Mouse (Mus musculus) ovary, postnatal 14 days (tissue): ENCODE results near the gene Cacna1h.
A peak's percentile ranks its signal among the peaks of the same experiment; 100 is the strongest.

Experiments used
- DNase-seq: peaks from one replicate; pipeline ENCODE4 v3.0.0; 2022; ENCODE audit warnings: low spot score

Cacna1h gene

GRCm38 (mm10) chr17:25433617-25434606, at the start of gene Cacna1h:
Gene Cacna1h, minus strand, starts transcription at chr17:25433783.
- peak; percentile 67 for DNase-seq

GRCm38 (mm10) chr17:25482092-25482491, 48.5 kb upstream of the Cacna1h start:
- no peak for DNase-seq

- no peak for DNase-seq
These were observed 47.2 kb upstream of the Cacna1h start for GRCm38 (mm10) chr17:25480820-25481219.

GRCm38 (mm10) chr17:25480152-25480551, 46.6 kb upstream of the Cacna1h start:
- DNase-seq: no peak

- DNase-seq: peak; percentile 59
These were observed 42.6 kb upstream of the Cacna1h start for GRCm38 (mm10) chr17:25475946-25476744.

GRCm38 (mm10) chr17:25474330-25475077, 40.9 kb upstream of the Cacna1h start:
- DNase-seq: peak; percentile 55

GRCm38 (mm10) chr17:25472044-25472443, 38.5 kb upstream of the Cacna1h start:
- DNase-seq: no peak

- no peak for DNase-seq
These were observed 37.8 kb upstream of the Cacna1h start for GRCm38 (mm10) chr17:25471418-25471817.

GRCm38 (mm10) chr17:25469798-25470197, 36.2 kb upstream of the Cacna1h start:
- DNase-seq: peak; percentile 69

- no peak for DNase-seq
These were observed 34.7 kb upstream of the Cacna1h start for GRCm38 (mm10) chr17:25468301-25468700.

GRCm38 (mm10) chr17:25467781-25468180, 34.2 kb upstream of the Cacna1h start:
- DNase-seq: no peak

GRCm38 (mm10) chr17:25466257-25466656, 32.7 kb upstream of the Cacna1h start:
- no peak for DNase-seq

- DNase-seq: no peak
These were observed 30.5 kb upstream of the Cacna1h start for GRCm38 (mm10) chr17:25464091-25464490.

- DNase-seq: no peak
These were observed 29.9 kb upstream of the Cacna1h start for GRCm38 (mm10) chr17:25463326-25463945.

- DNase-seq: no peak
These were observed 28.8 kb upstream of the Cacna1h start for GRCm38 (mm10) chr17:25462236-25462875.

GRCm38 (mm10) chr17:25456540-25456939, 23.0 kb upstream of the Cacna1h start:
- DNase-seq: no peak

- no peak for DNase-seq
These were observed 20.7 kb upstream of the Cacna1h start, which contains the start of gene Tekt4 for GRCm38 (mm10) chr17:25454272-25454671. Gene Tekt4, plus strand, starts transcription at chr17:25454615.

GRCm38 (mm10) chr17:25452246-25452965, 18.8 kb upstream of the Cacna1h start:
- no peak for DNase-seq

GRCm38 (mm10) chr17:25450329-25450728, 16.7 kb upstream of the Cacna1h start:
- DNase-seq: no peak

- DNase-seq: no peak
These were observed 14.3 kb upstream of the Cacna1h start for GRCm38 (mm10) chr17:25447865-25448264.
